14 mouse cellular contexts compared by ENCODE assay signal in the genomic region with DNA sequence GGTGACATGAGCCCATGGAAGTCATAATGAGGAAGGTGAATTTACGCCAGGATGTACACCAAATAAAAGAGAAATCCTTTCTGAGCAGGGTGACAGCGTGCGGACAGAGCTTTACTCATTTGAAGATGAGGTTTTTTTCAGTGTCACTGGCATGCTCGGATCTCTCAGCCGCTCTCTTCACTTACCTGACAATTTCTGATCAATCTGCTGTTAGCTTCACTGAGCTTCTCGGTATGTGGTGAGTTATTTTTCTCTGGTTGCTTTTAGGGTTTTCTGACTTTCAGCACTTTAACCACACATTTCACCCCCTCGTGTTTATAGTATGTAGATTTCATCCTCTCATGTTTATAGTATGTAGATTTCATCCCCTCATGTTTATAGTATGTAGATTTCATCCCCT.
"Had no signal": no experiment of that assay in that cellular context is flagged by ENCODE, and none has a peak within 500 bp of the region (broad histone marks: within the 10 kb centered on the region; RNA-seq: fewer than 3 reads in every experiment).

No protein-coding gene starts in this region.

- H3K36me3 ChIP-seq: limb, embryonic 10.5 days; lung, embryonic 15.5 days; midbrain, embryonic 15.5 days had no signal

- H3K4me2 ChIP-seq: liver, embryonic 12.5 days; lung, embryonic 15.5 days; midbrain, embryonic 11.5 days; midbrain, embryonic 15.5 days had no signal

- H3K4me1 ChIP-seq: lung, embryonic 15.5 days; midbrain, embryonic 15.5 days had no signal

- H3K9me3 ChIP-seq: limb, embryonic 10.5 days; liver, embryonic 12.5 days; lung, embryonic 15.5 days; midbrain, embryonic 15.5 days had no signal

- H3K9ac ChIP-seq: liver, embryonic 12.5 days; lung, embryonic 15.5 days; midbrain, embryonic 15.5 days had no signal

- ATAC-seq: liver, embryonic 12.5 days; midbrain, embryonic 15.5 days had no signal

- H3K27me3 ChIP-seq: liver, embryonic 12.5 days; lung, embryonic 15.5 days; megakaryocyte, embryonic 14.5 days; midbrain, embryonic 15.5 days had no signal

- H3K27ac ChIP-seq: left cerebral cortex, adult 2 months; limb, embryonic 10.5 days; liver, embryonic 12.5 days; lung, embryonic 15.5 days; macrophage; midbrain, embryonic 15.5 days had no signal

- H3K4me3 ChIP-seq: left cerebral cortex, adult 2 months; limb, embryonic 10.5 days; liver, embryonic 12.5 days; lung, embryonic 15.5 days; megakaryocyte, embryonic 14.5 days; midbrain, embryonic 15.5 days had no signal

- DNase-seq: kidney, postnatal 10 days; lung, postnatal 14 days; right cerebral cortex, adult 18-20 months; right cerebral cortex, postnatal 25 days; thymus, adult 18-20 months; thymus, postnatal 14 days had no signal
